Mouse (Mus musculus): ENCODE data around the gene Pigr. TPM values are rescaled to one million over a fixed set of nuclear protein-coding genes. Genes with fewer than 3 reads are reported as not detected.

The Pigr gene
- polyA plus RNA-seq, 1 experiment = 0.01 TPM

DNA sequence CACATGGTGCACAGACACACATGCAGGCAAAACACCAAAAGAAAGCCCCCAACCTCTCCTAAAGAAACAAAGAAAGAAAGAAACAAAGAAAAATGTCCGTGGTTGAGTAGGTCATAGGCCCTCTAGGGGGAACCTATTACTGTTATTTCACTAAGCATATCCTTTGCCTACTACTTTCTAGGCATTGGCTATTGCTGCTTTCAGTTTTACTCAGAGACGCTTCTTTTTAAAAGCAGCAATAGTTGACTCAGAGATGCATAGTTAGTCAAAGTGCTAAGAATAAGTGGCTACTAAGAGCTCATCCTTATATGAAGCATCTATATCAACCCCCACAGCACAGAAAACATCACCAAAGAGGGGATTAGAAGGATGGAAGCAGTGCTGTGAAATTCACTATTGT lies 31.2 kb upstream of the Pigr start:
- Histone ChIP-seq H3K4me2 (ENCODE audit: low read depth) (no peak overlapping the region), H3K79me2 (ENCODE audit: control insufficient read depth, insufficient read depth) (no peaks in the 10 kb centered on the region), H3K36me3 (ENCODE audit: control insufficient read depth, insufficient read depth) (no peaks in the 10 kb centered on the region), H3K4me3 (no peak overlapping the region), H3ac (ENCODE audit: control insufficient read depth, insufficient read length) (no peak overlapping the region), H3K27me3 (ENCODE audit: control insufficient read depth, insufficient read depth, insufficient read length) (peaks cover 6% of the 10 kb centered on the region)
- TF ChIP-seq USF1 (IDR thresholded peaks at IDR 0.05; ENCODE audit: low read depth) = no peak
- no peak for TF ChIP-seq SRF (IDR thresholded peaks at IDR 0.05; ENCODE audit: control insufficient read depth, insufficient read length, low read depth)
- no peak for TF ChIP-seq POLR2AphosphoS2 (IDR thresholded peaks at IDR 0.05; ENCODE audit: insufficient read length, low read depth)
- TF ChIP-seq REST (IDR thresholded peaks at IDR 0.05; ENCODE audit: insufficient read depth, insufficient read length) = no peak
- TF ChIP-seq TCF12 (IDR thresholded peaks at IDR 0.05; ENCODE audit: insufficient read depth, poor library complexity, severe bottlenecking) = no peak
- TF ChIP-seq MAX (IDR thresholded peaks at IDR 0.05; ENCODE audit: low read depth) = no peak
- TF ChIP-seq E2F4 (IDR thresholded peaks at IDR 0.05; ENCODE audit: insufficient read depth) = no peak
- TF ChIP-seq MYOD1 (IDR thresholded peaks at IDR 0.05; ENCODE audit: control insufficient read depth in 1 of 3, insufficient read length in 2 of 3, low read depth in 2 of 3) = no peak
- TF ChIP-seq MYOG (IDR thresholded peaks at IDR 0.05; ENCODE audit: control insufficient read depth in 1 of 3, insufficient read depth in 1 of 3, insufficient read length in 2 of 3, low read depth in 2 of 3) = no peak

DNA sequence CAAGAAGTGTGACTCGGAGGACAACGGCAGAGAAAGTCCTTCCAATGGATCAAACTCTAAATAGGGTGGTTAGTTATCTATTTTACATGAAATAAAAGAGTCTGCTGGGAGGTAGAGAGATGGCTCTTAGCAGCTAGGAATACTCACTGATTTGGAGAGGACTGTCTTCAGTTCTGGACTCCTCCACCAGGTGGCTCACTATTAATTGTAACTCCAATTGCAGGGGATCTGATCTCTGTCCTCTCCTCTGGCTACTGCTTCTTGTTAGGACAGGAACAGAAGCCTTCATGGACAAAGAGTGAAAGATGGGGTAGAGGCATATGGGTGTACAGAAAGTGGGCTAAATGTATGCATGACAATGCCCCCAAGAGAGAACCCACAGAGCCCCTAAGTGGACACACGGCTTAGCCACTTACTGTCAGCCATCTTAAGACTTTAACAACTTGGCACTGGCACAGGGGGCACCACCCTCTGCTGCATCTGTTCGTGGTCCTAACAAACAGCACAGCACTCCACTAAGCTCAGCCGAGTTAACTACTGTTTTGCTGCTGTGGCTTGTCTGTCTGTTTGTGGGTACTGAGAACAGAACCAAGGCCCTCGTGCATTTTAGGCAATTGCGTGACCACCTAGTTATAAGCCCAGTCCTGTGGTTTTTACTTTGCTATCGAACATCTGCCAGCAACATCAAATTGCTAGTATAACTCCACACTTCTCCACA lies 29.4 kb upstream of the Pigr start:
- TF ChIP-seq POLR2AphosphoS2 (IDR thresholded peaks at IDR 0.05; ENCODE audit: insufficient read length, low read depth) = no peak
- TF ChIP-seq POLR2A (IDR thresholded peaks at IDR 0.05; ENCODE audit: insufficient read length, low read depth) = no peak
- no peak for TF ChIP-seq TCF3 (IDR thresholded peaks at IDR 0.05; ENCODE audit: insufficient read length, low read depth)
- no peak for TF ChIP-seq MYOD1 (IDR thresholded peaks at IDR 0.05; ENCODE audit: control insufficient read depth in 1 of 3, insufficient read length in 2 of 3, low read depth in 2 of 3)
- no peak for TF ChIP-seq MAX (IDR thresholded peaks at IDR 0.05; ENCODE audit: low read depth)
- TF ChIP-seq USF1 (IDR thresholded peaks at IDR 0.05; ENCODE audit: low read depth) = no peak
- no peak for TF ChIP-seq CEBPB (IDR thresholded peaks at IDR 0.05; ENCODE audit: insufficient read depth, poor library complexity, severe bottlenecking)
- no peak for TF ChIP-seq REST (IDR thresholded peaks at IDR 0.05; ENCODE audit: insufficient read depth, insufficient read length)
- TF ChIP-seq E2F4 (IDR thresholded peaks at IDR 0.05; ENCODE audit: insufficient read depth) = no peak
- TF ChIP-seq TCF12 (IDR thresholded peaks at IDR 0.05; ENCODE audit: insufficient read depth, poor library complexity, severe bottlenecking) = no peak
- TF ChIP-seq MYOG (IDR thresholded peaks at IDR 0.05; ENCODE audit: control insufficient read depth in 1 of 3, insufficient read depth in 1 of 3, insufficient read length in 2 of 3, low read depth in 2 of 3) = no peak
- TF ChIP-seq SRF (IDR thresholded peaks at IDR 0.05; ENCODE audit: control insufficient read depth, insufficient read length, low read depth) = no peak
- peaks cover 19% of the 10 kb centered on the region for H3K27me3 ChIP-seq (ENCODE audit: control insufficient read depth, insufficient read depth, insufficient read length)
- H3K4me3 ChIP-seq = no peak overlapping the region
- H3K4me2 ChIP-seq (ENCODE audit: low read depth) = no peak overlapping the region
- no peaks in the 10 kb centered on the region for H3K36me3 ChIP-seq (ENCODE audit: control insufficient read depth, insufficient read depth)
- H3K79me2 ChIP-seq (ENCODE audit: control insufficient read depth, insufficient read depth) = no peaks in the 10 kb centered on the region
- H3ac ChIP-seq (ENCODE audit: control insufficient read depth, insufficient read length) = no peak overlapping the region

GRCm38 (mm10) chr1:130798037-130798436 lies 28.4 kb upstream of the Pigr start:
- no peak for TF ChIP-seq TCF3 (IDR thresholded peaks at IDR 0.05; ENCODE audit: insufficient read length, low read depth)
- no peak for TF ChIP-seq CEBPB (IDR thresholded peaks at IDR 0.05; ENCODE audit: insufficient read depth, poor library complexity, severe bottlenecking)
- TF ChIP-seq REST (IDR thresholded peaks at IDR 0.05; ENCODE audit: insufficient read depth, insufficient read length) = no peak
- TF ChIP-seq USF1 (IDR thresholded peaks at IDR 0.05; ENCODE audit: low read depth) = no peak
- no peak for TF ChIP-seq MYOD1 (IDR thresholded peaks at IDR 0.05; ENCODE audit: control insufficient read depth in 1 of 3, insufficient read length in 2 of 3, low read depth in 2 of 3)
- TF ChIP-seq POLR2A (IDR thresholded peaks at IDR 0.05; ENCODE audit: insufficient read length, low read depth) = no peak
- no peak for TF ChIP-seq POLR2AphosphoS2 (IDR thresholded peaks at IDR 0.05; ENCODE audit: insufficient read length, low read depth)
- no peak for TF ChIP-seq E2F4 (IDR thresholded peaks at IDR 0.05; ENCODE audit: insufficient read depth)
- TF ChIP-seq SRF (IDR thresholded peaks at IDR 0.05; ENCODE audit: control insufficient read depth, insufficient read length, low read depth) = no peak
- no peak for TF ChIP-seq MAX (IDR thresholded peaks at IDR 0.05; ENCODE audit: low read depth)
- no peak for TF ChIP-seq TCF12 (IDR thresholded peaks at IDR 0.05; ENCODE audit: insufficient read depth, poor library complexity, severe bottlenecking)
- TF ChIP-seq MYOG (IDR thresholded peaks at IDR 0.05; ENCODE audit: control insufficient read depth in 1 of 3, insufficient read depth in 1 of 3, insufficient read length in 2 of 3, low read depth in 2 of 3) = no peak
- H3K36me3 ChIP-seq (ENCODE audit: control insufficient read depth, insufficient read depth) = no peaks in the 10 kb centered on the region
- peaks cover 24% of the 10 kb centered on the region for H3K27me3 ChIP-seq (ENCODE audit: control insufficient read depth, insufficient read depth, insufficient read length)
- H3K79me2 ChIP-seq (ENCODE audit: control insufficient read depth, insufficient read depth) = no peaks in the 10 kb centered on the region
- H3ac ChIP-seq (ENCODE audit: control insufficient read depth, insufficient read length) = no peak overlapping the region
- H3K4me2 ChIP-seq (ENCODE audit: low read depth) = no peak overlapping the region
- H3K4me3 ChIP-seq = no peak overlapping the region

- no peak overlapping the region for H3K4me2 ChIP-seq (ENCODE audit: low read depth)
- H3K4me3 ChIP-seq = no peak overlapping the region
- H3ac ChIP-seq (ENCODE audit: control insufficient read depth, insufficient read length) = no peak overlapping the region
- peaks cover 29% of the 10 kb centered on the region for H3K27me3 ChIP-seq (ENCODE audit: control insufficient read depth, insufficient read depth, insufficient read length)
- H3K36me3 ChIP-seq (ENCODE audit: control insufficient read depth, insufficient read depth) = no peaks in the 10 kb centered on the region
- H3K79me2 ChIP-seq (ENCODE audit: control insufficient read depth, insufficient read depth) = no peaks in the 10 kb centered on the region
- no peak for TF ChIP-seq TCF12 (IDR thresholded peaks at IDR 0.05; ENCODE audit: insufficient read depth, poor library complexity, severe bottlenecking)
- TF ChIP-seq REST (IDR thresholded peaks at IDR 0.05; ENCODE audit: insufficient read depth, insufficient read length) = no peak
- TF ChIP-seq MYOD1 (IDR thresholded peaks at IDR 0.05; ENCODE audit: control insufficient read depth in 1 of 3, insufficient read length in 2 of 3, low read depth in 2 of 3) = no peak
- no peak for TF ChIP-seq MAX (IDR thresholded peaks at IDR 0.05; ENCODE audit: low read depth)
- no peak for TF ChIP-seq SRF (IDR thresholded peaks at IDR 0.05; ENCODE audit: control insufficient read depth, insufficient read length, low read depth)
- no peak for TF ChIP-seq POLR2A (IDR thresholded peaks at IDR 0.05; ENCODE audit: insufficient read length, low read depth)
- TF ChIP-seq POLR2AphosphoS2 (IDR thresholded peaks at IDR 0.05; ENCODE audit: insufficient read length, low read depth) = no peak
- no peak for TF ChIP-seq E2F4 (IDR thresholded peaks at IDR 0.05; ENCODE audit: insufficient read depth)
- no peak for TF ChIP-seq MYOG (IDR thresholded peaks at IDR 0.05; ENCODE audit: control insufficient read depth in 1 of 3, insufficient read depth in 1 of 3, insufficient read length in 2 of 3, low read depth in 2 of 3)
Observed at GRCm38 (mm10) chr1:130798551-130798950, 27.9 kb upstream of the Pigr start.

All from myocyte (in vitro differentiated cells).